9 mouse cellular contexts compared by ENCODE assay signal in the genomic region with DNA sequence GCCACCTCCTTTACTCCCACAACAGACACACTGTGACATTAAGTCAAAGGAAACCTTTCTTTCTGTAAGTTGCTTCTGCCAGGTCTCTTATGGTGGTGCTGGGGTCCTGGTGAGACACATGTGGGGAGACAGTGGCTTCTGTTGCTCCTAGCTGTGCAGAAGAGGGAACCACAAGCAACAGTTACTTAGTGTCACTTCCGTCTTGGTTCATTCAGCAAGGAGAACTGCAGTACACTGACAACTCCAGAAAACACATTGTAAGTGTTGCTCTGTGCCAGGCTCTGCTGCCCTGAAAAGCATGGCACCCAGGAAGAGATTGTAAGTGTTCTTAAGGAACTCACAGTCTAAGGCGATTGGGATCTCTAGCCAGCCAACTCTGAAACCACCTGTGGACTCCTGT. TPM values are rescaled to one million over a fixed set of nuclear protein-coding genes. Genes with fewer than 3 reads are reported as not detected.
A peak's percentile ranks its signal among the peaks of the same experiment; 100 is the strongest.
DNase-seq lines count a peak whose midpoint lies in the region; ATAC-seq and TF ChIP-seq lines count a peak whose summit lies in the region.
"Had no signal": no experiment of that assay in that cellular context is flagged by ENCODE, and none has a peak within 500 bp of the region (broad histone marks: within the 10 kb centered on the region; RNA-seq: fewer than 3 reads in every experiment).

A gene (plus strand): TSS at position 210 of the 400 bp plus-strand sequence.

- H3K27me3 ChIP-seq in kidney, embryonic 16.5 days (ENCODE audit: insufficient read depth, low read length) = no peaks in the 10 kb centered on the region
- no peaks in the 10 kb centered on the region for H3K27me3 ChIP-seq in intestine, embryonic 16.5 days (replicated peaks; ENCODE audit: control insufficient read depth, insufficient read depth, low read length)

- no peak for TF ChIP-seq POLR2A in bone marrow macrophage, adult 2 months (IDR thresholded peaks at IDR 0.05; ENCODE audit: borderline replicate concordance, low read depth, low read length)

- H3K9me3 ChIP-seq in kidney, embryonic 16.5 days (ENCODE audit: low read length) = no peaks in the 10 kb centered on the region
- no peaks in the 10 kb centered on the region for H3K9me3 ChIP-seq in intestine, embryonic 16.5 days (ENCODE audit: control insufficient read depth, low read length)
- H3K9me3 ChIP-seq: G1E had no signal

- TF ChIP-seq CTCF in bone marrow macrophage, adult 2 months (IDR thresholded peaks at IDR 0.05; ENCODE audit: low read depth, low read length) = no peak

- H3K4me1 ChIP-seq in kidney, embryonic 16.5 days (ENCODE audit: insufficient read depth, low read length) = peaks cover 12% of the 10 kb centered on the region
- peaks cover 45% of the 10 kb centered on the region for H3K4me1 ChIP-seq in bone marrow macrophage, adult 2 months (ENCODE audit: control insufficient read depth, insufficient read depth, low read length)
- peaks cover 4% of the 10 kb centered on the region; the same call in 1 of the 2 replicates for H3K4me1 ChIP-seq in intestine, embryonic 16.5 days (ENCODE audit: control insufficient read depth, insufficient read depth, low read length)

- H3K4me2 ChIP-seq in kidney, embryonic 16.5 days (replicated peaks; ENCODE audit: low read depth, low read length) = no peak within 1 kb of the TSS
- no peak within 1 kb of the TSS for H3K4me2 ChIP-seq in intestine, embryonic 16.5 days (ENCODE audit: low read depth, low read length)

- no peak for DNase-seq in kidney, postnatal 25 days
- DNase-seq in gonadal fat pad, adult 2 months (ENCODE audit: low read depth) = no peak
- peak; percentile 35 to 38 for DNase-seq in thymus, postnatal 36 days
- DNase-seq in spleen, adult 12 weeks (ENCODE audit: low spot score) = no peak

- 93% methylated on average over 2 of the region's 2 CpGs for WGBS in kidney, embryonic 16.5 days
- 84% methylated on average over 2 of the region's 2 CpGs for WGBS in intestine, embryonic 16.5 days

- 0 out of 2 replicates have a peak within 1 kb of the TSS, but pooled peaks have one; percentile 67 for H3K9ac ChIP-seq in kidney, embryonic 16.5 days (replicated peaks; ENCODE audit: low read length)
- 0 out of 2 replicates have a peak within 1 kb of the TSS, but pooled peaks have one; percentile 79 for H3K9ac ChIP-seq in intestine, embryonic 16.5 days (ENCODE audit: low read depth, low read length)

- H3K27ac ChIP-seq in kidney, embryonic 16.5 days (ENCODE audit: low read length) = peak within 1 kb of the TSS; percentile 73
- peak within 1 kb of the TSS; percentile 93 for H3K27ac ChIP-seq in bone marrow macrophage, adult 2 months (ENCODE audit: insufficient read depth, low read depth, low read length)
- no peak within 1 kb of the TSS; the same call in 1 of the 2 replicates for H3K27ac ChIP-seq in intestine, embryonic 16.5 days (ENCODE audit: low read length)

- ATAC-seq in kidney, embryonic 16.5 days (ENCODE audit: low FRiP score, low TSS enrichment) = no peak
- no peak for ATAC-seq in intestine, embryonic 16.5 days
- ATAC-seq in megakaryocyte-erythroid progenitor cell, adult 5-6 weeks (replicated peaks; ENCODE audit: low FRiP score, low TSS enrichment, poor library complexity, severe bottlenecking) = no peak

- no peak within 1 kb of the TSS for H3K4me3 ChIP-seq in kidney, embryonic 16.5 days (ENCODE audit: low read length)
- H3K4me3 ChIP-seq in bone marrow macrophage, adult 2 months (ENCODE audit: insufficient read depth, low read length) = peak within 1 kb of the TSS; percentile 22; the same call in 1 of the 2 replicates
- no peak within 1 kb of the TSS for H3K4me3 ChIP-seq in intestine, embryonic 16.5 days (ENCODE audit: low read length)

- no peaks in the 10 kb centered on the region for H3K36me3 ChIP-seq in kidney, embryonic 16.5 days (ENCODE audit: insufficient read depth, low read length)
- no peaks in the 10 kb centered on the region for H3K36me3 ChIP-seq in intestine, embryonic 16.5 days (ENCODE audit: control insufficient read depth, insufficient read depth, low read length)
- H3K36me3 ChIP-seq: G1E had no signal

RNA-seq across cellular contexts. Expression of the gene that starts here (rescaled TPM):
- 118 and 127 TPM in 2 replicates for polyA plus RNA-seq in kidney, embryonic 16.5 days (2015; fragmentation: Nextera tagmentation; extraction: Ambion mirVana)
- 114 and 124 TPM in 2 replicates for polyA plus RNA-seq in bone marrow macrophage, adult 2 months (2012; ENCODE audit: insufficient read depth, insufficient read length, missing spikeins)
- 32.4 and 44.5 TPM in 2 replicates for polyA plus RNA-seq in gonadal fat pad, adult 2 months (2012; rRNA removed)
- 232 and 330 TPM in 2 replicates for polyA plus RNA-seq in intestine, embryonic 16.5 days (2015; fragmentation: Nextera tagmentation; extraction: Ambion mirVana)
- total RNA-seq in megakaryocyte-erythroid progenitor cell, adult 5-6 weeks (2014; fragmentation: Nextera tagmentation) = 20.8 and 47.5 TPM in 2 replicates
- 27.3 and 29.3 TPM in 2 replicates for total RNA-seq in megakaryocyte-erythroid progenitor cell, adult 5-6 weeks (2017)
- polyA plus RNA-seq: G1E had no signal

Comparison
In these comparisons a context has a peak if more than half of its experiments do, and no peak if none do; other contexts are left out.
1. DNase-seq: peak in thymus, postnatal 36 days (2 of 2); none in kidney, postnatal 25 days (0 of 2), gonadal fat pad, adult 2 months (single experiment) and spleen, adult 12 weeks (single experiment).